Mouse (Mus musculus): ENCODE results near the gene Ass1.

Ass1 gene

GRCm38 (mm10) chr2:31489166-31489565, 19.2 kb downstream of the Ass1 start:
- DNase-seq (ENCODE audit: low spot score): no peak

DNA sequence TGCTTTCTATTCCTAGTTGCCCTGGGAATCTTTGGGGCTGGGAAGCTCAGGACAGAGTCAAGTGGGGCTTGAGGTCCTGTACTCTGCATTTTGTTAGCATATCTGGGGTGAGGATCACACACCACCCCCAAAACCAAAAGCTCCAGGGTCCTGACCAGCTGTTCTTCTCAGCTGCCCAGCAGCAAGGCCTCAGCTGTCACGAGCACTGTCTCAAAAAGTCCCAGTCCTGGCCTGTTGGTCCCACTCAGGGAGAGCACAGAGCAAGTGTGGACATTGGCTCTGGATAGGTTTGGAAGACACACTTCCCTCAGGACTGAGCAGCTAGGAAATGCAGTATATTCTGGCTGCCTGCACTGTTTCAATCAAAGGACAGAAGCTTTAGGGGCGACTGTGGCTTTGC, 20.5 kb downstream of the Ass1 start:
- DNase-seq (ENCODE audit: low spot score): no peak

DNA sequence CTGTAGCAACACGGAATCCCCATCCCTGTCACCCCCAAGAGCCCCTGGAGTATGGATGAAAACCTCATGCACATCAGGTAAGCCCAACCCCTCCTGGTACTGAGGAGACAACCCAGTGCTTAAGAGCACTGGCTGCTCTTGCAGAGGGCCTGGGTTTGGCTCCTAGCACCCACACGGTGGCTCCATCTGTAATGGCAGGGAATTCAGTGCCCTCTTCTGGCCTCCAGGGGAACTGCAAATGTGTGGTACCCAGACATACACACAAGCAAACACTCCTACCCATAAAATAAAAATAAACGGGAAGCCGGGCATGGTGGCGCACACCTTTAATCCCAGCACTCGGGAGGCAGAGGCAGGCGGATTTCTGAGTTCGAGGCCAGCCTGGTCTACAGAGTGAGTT, 22.3 kb downstream of the Ass1 start:
- no peak for DNase-seq (ENCODE audit: low spot score)

- no peak for DNase-seq (ENCODE audit: low spot score)
Measured at GRCm38 (mm10) chr2:31493243-31493642, 23.2 kb downstream of the Ass1 start.

- no peak for DNase-seq (ENCODE audit: low spot score)
Measured at GRCm38 (mm10) chr2:31494315-31494714, 24.3 kb downstream of the Ass1 start.

DNA sequence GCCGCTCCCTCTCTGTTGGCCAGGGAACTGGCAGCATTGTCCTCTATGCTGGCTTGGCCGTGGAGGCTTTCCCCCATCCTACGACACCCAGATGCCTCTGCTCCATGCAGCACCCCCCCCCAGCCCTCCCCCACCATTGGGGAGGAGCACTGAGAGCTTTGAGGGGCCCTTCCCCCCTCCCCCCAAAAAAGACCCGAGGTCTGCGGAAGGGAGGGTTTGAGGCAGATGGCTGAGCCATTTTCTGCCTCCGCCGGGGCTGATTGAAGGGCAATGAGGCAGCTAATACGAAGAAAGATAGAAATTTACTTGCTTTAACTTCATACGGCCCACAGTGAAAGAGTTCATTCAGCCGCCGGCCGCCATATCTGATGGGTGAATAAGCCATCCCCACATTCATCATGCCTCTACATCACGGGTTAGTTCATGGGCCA, 25.1 kb downstream of the Ass1 start:
- peak; percentile 61 for DNase-seq (ENCODE audit: low spot score)

DNA sequence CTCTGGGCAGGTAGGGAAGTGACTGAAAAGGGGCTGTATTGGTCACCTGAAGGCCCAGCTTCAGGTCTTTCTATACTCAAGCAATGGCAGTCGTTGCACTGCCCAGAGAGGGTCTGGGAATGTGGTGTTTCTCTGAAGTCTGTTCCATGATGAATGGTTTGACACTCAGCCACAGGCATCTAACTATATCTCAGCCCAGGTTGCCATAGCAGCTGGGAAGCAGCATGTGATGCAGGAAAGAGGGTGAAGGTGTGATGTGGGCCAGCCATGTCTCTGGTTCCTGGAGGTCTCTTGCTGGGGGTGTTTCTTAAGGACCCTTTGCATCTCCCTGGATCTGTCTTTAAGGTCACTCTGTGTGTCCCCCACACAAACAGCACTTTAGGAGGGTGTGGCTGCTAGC, 26.1 kb downstream of the Ass1 start:
- no peak for DNase-seq (ENCODE audit: low spot score)

DNA sequence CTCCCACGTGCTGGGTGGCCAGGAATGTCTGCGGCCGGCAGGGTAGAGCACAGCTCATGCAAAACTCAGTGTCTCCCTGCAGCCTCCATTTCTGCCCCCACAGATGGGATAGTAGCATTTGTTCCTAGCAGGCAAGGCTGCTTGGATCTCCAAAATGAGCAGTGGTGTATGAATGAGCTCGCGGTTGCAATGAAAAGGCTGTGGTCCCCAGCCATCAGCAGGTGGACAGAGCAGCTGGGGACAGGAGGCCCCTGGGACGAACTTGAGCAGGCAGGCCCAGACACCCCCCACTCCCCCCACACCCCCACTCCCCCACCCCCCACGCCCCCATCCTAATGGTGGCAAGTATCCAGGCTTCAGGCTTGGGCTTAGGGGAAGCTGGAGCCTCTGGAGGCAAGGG, 27.1 kb downstream of the Ass1 start:
- no peak for DNase-seq (ENCODE audit: low spot score)

- no peak for DNase-seq (ENCODE audit: low spot score)
Measured at GRCm38 (mm10) chr2:31497635-31498034, 27.6 kb downstream of the Ass1 start.

- DNase-seq (ENCODE audit: low spot score): peak; percentile 75
Measured at GRCm38 (mm10) chr2:31499327-31500291, 29.6 kb downstream of the Ass1 start.

GRCm38 (mm10) chr2:31500292-31501204, 30.5 kb downstream of the Ass1 start:
- peak; percentile 76 for DNase-seq (ENCODE audit: low spot score)

DNA sequence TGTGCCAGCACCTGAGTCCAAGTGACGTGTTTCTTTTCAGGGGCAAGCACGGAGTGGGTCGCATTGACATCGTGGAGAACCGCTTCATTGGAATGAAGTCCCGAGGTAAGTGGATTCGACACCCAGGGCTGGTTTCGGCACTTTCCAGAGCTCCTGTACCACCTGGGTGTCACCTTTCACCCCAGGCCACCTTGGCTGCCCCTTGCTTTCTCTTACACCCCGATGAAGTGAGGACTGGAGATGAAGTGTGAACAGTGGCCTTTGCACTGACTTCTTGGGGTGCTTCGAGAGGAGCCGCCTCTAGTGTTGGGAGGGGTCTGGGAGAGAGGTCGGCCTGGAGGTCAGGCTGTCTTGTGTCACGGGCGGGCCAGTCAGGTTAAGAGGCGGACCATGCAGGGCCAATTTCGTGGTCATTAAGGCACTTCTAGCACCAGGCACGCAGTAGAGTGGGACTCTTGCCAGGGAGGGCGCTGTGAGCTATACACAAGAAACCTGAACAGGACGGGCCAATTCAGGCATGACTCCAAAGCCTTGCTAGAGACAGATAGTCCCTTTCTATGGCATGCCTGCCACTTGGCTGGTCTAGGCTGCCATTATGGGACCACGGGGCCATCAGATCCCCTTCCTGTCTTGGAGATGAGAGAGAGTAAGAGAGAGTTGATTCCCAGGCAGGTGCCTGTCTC, 31.6 kb downstream of the Ass1 start:
- DNase-seq (ENCODE audit: low spot score): peak; percentile 87

GRCm38 (mm10) chr2:31502616-31503522, 32.9 kb downstream of the Ass1 start:
- DNase-seq (ENCODE audit: low spot score): no peak

DNA sequence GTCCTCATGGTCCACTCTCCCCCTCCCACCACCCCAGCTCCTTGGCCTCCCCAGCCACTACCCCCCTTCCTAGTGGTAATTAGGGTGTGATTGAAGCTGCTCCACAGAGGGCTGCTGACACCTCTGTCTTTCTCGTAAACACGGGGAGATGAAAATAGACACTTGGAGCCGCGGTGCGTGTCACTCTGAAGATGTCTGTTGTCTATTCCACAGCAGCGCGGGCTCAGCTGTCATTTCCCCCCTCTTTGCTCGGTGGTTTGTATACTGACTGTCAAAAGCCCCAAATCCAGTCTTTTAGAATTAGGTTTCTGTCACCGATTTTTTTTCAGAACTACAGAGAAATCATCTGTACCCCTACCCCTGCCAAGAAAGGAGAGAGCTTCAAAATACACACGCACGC, 35.5 kb downstream of the Ass1 start:
- DNase-seq (ENCODE audit: low spot score): no peak

GRCm38 (mm10) chr2:31508851-31509250, 38.8 kb downstream of the Ass1 start:
- no peak for DNase-seq (ENCODE audit: low spot score)

GRCm38 (mm10) chr2:31511316-31511715, 41.3 kb downstream of the Ass1 start:
- DNase-seq (ENCODE audit: low spot score): no peak

- DNase-seq (ENCODE audit: low spot score): no peak
Measured at GRCm38 (mm10) chr2:31516557-31516956, 46.5 kb downstream of the Ass1 start.

DNA sequence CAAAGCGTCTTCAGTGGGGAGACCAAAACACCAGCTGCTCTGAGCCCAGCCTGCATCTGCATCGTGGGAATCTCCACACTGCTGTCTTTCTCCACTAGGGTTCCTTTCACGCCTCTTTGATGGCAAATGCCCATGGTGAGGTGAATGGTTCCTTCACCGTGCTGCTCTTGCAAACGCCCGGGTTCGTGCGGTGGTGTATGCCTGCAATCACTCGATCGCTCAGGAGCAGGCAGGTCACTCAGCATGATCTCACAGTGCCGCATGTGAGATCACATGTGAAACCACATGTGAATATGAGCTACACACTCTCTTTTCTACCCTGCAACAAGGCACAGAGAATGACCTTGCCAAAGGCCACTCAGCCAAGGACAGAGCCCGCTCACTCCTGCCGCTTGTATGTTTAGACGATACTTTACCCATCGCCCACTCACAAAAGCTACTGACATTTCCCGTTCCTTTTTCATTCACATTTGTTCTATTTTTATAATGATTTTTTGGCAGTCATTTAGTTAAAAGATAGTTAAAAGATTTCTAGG, 51.9 kb downstream of the Ass1 start:
- DNase-seq (ENCODE audit: low spot score): no peak

GRCm38 (mm10) chr2:31524641-31525040, 54.6 kb downstream of the Ass1 start:
- no peak for DNase-seq (ENCODE audit: low spot score)

DNA sequence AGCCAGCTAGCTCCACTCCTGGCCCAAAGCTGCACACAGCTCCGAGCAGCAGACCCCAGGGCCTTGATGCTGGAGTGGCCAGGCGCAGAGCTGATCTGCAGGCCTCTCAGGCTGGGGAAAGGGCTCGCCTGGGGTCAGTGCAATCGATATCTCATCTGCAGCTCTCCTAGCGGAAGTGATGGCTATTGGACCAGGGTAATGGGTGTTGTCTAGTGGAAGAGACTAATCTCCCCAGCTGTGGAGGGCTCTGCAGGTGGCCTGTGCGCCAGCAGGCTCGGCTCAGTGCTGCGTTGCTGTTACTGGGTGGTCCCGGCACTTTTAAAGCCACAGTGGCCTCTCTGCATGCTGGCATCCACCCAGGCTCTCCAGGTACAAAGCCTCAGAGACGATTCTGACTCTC, 55.8 kb downstream of the Ass1 start:
- peak; percentile 54 for DNase-seq (ENCODE audit: low spot score)

- DNase-seq (ENCODE audit: low spot score): peak; percentile 68
Measured at GRCm38 (mm10) chr2:31530201-31530600, 60.2 kb downstream of the Ass1 start.
